Mouse (Mus musculus) G1E (cell line): Measurements from ENCODE around the gene Jtb.

Source experiments
- CTCF ChIP-seq: IDR thresholded peaks from 2 replicates; pipeline ENCODE4 v1.5.1; 2012; ENCODE audit warnings: low read depth, low read length, inconsistent platforms, mixed read lengths
- GATA1 ChIP-seq: IDR thresholded peaks from 2 replicates; pipeline ENCODE4 v1.6.1; 2012; ENCODE audit warnings: borderline replicate concordance, low read length, inconsistent platforms, mixed read lengths
- POLR2AphosphoS5 ChIP-seq: IDR thresholded peaks from 2 replicates; pipeline ENCODE4 v1.6.1; 2012; ENCODE audit warnings: low read depth, low read length, inconsistent platforms; ENCODE audit not compliant: insufficient replicate concordance
- TAL1 ChIP-seq: conservative IDR thresholded peaks from 2 replicates; pipeline ENCODE4 v1.6.1; 2012; ENCODE audit warnings: low read depth, low read length, inconsistent platforms, mixed read lengths

GRCm38 (mm10) chr3:90215825-90216380 lies 15.5 kb upstream of the Jtb start:
- no peak for TF ChIP-seq CTCF
- no peak for TF ChIP-seq GATA1
- TF ChIP-seq TAL1 = no peak
- no peak for TF ChIP-seq POLR2AphosphoS5
